Mouse (Mus musculus): ENCODE measurements around the gene Tbk1. TPM values are rescaled to one million over a fixed set of nuclear protein-coding genes. Genes with fewer than 3 reads are reported as not detected.
A peak's percentile ranks its signal among the peaks of the same experiment; 100 is the strongest.

Tbk1 gene
- total RNA-seq (2018; cell fraction: chromatin; rRNA removed) = 100 to 1,000 TPM; 373 to 867 (median 553) TPM
- 100 to 1,000 TPM in 3 of 26 experiments, 10 to 100 TPM in 23; 63.2 to 111 (median 83.5) TPM for total RNA-seq (2018; cell fraction: cytosol; rRNA removed)
- total RNA-seq (2018; cell fraction: nucleus; rRNA removed) = 100 to 1,000 TPM; 205 to 418 (median 286) TPM
- polyA plus RNA-seq (2018) = 65.6 to 104 TPM (median 86.6 TPM) in 3 replicates

- H3K27ac ChIP-seq = peak within 1 kb of the TSS; percentile 87
- under 1% methylated on average over 45 of the region's 58 CpGs for WGBS (ENCODE audit: missing documents)
- peaks cover 71% of the 10 kb centered on the region for H3K79me2 ChIP-seq (ENCODE audit: inconsistent target)
- peak within 1 kb of the TSS; percentile 92 for H3K4me3 ChIP-seq (ENCODE audit: inconsistent target)
- H3K36me3 ChIP-seq (ENCODE audit: inconsistent target) = peaks cover 19% of the 10 kb centered on the region
Observed at GRCm38 (mm10) chr10:121586675-121587370, at the start of gene Tbk1. Gene Tbk1, minus strand, starts transcription at chr10:121586787.

DNA sequence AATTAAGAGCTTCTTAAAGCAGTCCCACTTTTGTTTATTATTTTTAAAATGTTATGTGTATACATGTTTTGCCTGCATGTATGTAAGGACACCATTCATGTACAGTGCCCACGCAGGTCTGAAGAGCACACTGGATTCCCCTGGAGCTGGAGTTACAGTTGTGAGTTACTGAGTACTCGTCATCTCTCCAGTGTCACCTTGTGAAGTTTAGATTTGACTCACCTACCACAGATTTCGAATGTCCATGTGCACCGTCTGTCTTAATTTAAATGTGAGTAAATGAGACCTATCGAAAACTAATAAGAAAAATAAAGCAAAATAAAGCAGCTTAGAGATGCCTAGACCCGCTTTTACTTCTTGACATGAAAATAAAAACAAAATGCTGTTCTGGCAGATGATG lies 49.7 kb upstream of the Tbk1 start:
- H3K36me3 ChIP-seq (ENCODE audit: inconsistent target) = no peaks in the 10 kb centered on the region
- WGBS (ENCODE audit: missing documents) = 97% methylated on average over 6 of the region's 6 CpGs
- no peak overlapping the region for H3K4me3 ChIP-seq (ENCODE audit: inconsistent target)
- H3K79me2 ChIP-seq (ENCODE audit: inconsistent target) = no peaks in the 10 kb centered on the region
- no peak overlapping the region for H3K27ac ChIP-seq

DNA sequence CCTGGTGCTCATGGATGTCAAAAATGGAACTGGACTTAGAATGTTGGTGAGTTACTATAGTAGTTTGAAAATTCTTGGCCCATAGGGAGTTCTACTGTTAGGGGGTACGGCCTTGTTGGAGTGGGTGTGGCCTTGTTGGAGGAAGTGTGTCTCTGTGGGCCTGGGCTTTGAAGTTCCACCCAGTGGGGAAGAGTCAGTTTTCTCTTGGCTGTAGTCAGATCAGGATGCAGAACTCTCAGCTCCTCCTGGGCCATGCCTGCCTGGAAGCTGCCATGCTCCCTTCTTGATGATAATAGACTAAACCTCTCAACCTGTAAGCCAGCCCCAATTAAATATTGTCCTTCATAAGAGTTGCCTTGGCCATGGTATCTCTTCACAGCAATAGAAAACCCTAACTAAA lies 47.6 kb upstream of the Tbk1 start:
- Histone ChIP-seq H3K36me3 (ENCODE audit: inconsistent target) (no peaks in the 10 kb centered on the region), H3K4me3 (ENCODE audit: inconsistent target) (no peak overlapping the region), H3K27ac (no peak overlapping the region), H3K79me2 (ENCODE audit: inconsistent target) (no peaks in the 10 kb centered on the region)
- 0% methylated on average over 1 of the region's 1 CpGs for WGBS (ENCODE audit: missing documents)

DNA sequence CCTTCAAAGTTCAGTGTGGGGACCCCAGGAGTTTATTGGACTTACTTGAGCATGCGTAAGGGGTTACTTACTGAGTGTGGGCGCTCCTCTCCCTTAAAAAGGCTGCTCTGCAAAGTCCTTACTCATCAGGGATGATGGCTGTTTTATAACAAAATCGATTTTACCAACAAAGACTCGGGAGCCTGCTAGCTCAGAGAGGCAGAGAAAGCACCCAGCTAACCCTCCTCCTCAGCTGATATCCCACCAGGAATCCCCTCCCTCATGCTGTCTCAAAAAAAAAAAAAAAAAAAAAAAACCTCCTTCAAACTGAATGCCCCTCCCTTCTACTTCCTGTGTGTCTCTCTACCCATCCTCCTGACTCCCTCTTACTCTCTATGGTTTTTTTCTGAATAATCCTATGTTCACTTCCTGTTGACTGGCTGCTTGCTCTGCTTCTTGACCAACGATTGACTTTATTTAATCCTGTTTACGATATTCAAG lies 42.0 kb upstream of the Tbk1 start:
- Histone ChIP-seq H3K79me2 (ENCODE audit: inconsistent target) (peaks cover 21% of the 10 kb centered on the region), H3K36me3 (ENCODE audit: inconsistent target) (no peaks in the 10 kb centered on the region), H3K4me3 (ENCODE audit: inconsistent target) (no peak overlapping the region), H3K27ac (no peak overlapping the region)
- WGBS (ENCODE audit: missing documents) = 91% methylated on average over 6 of the region's 6 CpGs

GRCm38 (mm10) chr10:121627216-121627852 lies 40.7 kb upstream of the Tbk1 start:
- Histone ChIP-seq H3K27ac (no peak overlapping the region), H3K79me2 (ENCODE audit: inconsistent target) (peaks cover 33% of the 10 kb centered on the region), H3K36me3 (ENCODE audit: inconsistent target) (no peaks in the 10 kb centered on the region; the same call in 1 of the 2 replicates), H3K4me3 (ENCODE audit: inconsistent target) (no peak overlapping the region)
- WGBS (ENCODE audit: missing documents) = 91% methylated on average over 10 of the region's 10 CpGs

DNA sequence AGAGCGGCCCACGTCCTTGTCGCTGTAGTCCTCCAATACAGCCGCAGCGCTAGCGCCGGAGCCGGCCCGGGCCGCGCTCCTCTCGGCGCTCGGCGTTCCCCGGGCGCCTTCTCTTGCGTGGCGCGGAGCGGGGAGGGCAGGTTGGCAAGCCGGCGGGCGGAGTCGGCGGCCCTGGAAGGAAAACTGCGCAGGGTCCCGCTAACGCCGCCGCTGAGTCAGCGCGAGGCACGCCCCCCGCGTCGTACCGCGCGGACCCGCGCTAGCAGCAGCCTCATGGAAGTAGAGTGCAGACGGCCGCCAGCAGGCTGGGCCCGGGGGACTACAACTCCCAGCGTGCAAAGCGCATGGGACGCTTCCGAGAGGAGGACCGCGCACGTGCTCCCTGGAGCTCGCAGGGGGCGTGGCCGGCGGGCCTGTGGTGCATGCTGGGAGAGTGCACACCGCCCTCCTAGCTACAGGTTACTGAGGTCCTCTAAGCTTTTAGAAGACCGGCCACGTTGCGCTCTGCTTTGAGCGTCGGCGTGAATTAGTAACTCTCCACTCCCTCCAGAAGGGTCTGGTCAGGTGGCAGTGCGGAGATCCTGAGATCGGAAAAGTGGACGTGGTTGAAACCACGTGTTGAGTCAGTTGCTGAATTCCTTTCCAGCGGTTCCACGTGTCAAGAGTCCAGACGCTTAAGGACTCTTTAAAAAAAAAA lies 39.7 kb upstream of the Tbk1 start, which contains the start of gene Xpot:
TSS of gene Xpot (minus strand) at position 147 of the 697 bp plus-strand sequence.
- H3K36me3 ChIP-seq (ENCODE audit: inconsistent target) = peaks cover 9% of the 10 kb centered on the region; the same call in 1 of the 2 replicates
- peak within 1 kb of the TSS; percentile 73 for H3K4me3 ChIP-seq (ENCODE audit: inconsistent target)
- peaks cover 43% of the 10 kb centered on the region for H3K79me2 ChIP-seq (ENCODE audit: inconsistent target)
- under 1% methylated on average over 54 of the region's 70 CpGs for WGBS (ENCODE audit: missing documents)
- peak within 1 kb of the TSS; percentile 81 for H3K27ac ChIP-seq

DNA sequence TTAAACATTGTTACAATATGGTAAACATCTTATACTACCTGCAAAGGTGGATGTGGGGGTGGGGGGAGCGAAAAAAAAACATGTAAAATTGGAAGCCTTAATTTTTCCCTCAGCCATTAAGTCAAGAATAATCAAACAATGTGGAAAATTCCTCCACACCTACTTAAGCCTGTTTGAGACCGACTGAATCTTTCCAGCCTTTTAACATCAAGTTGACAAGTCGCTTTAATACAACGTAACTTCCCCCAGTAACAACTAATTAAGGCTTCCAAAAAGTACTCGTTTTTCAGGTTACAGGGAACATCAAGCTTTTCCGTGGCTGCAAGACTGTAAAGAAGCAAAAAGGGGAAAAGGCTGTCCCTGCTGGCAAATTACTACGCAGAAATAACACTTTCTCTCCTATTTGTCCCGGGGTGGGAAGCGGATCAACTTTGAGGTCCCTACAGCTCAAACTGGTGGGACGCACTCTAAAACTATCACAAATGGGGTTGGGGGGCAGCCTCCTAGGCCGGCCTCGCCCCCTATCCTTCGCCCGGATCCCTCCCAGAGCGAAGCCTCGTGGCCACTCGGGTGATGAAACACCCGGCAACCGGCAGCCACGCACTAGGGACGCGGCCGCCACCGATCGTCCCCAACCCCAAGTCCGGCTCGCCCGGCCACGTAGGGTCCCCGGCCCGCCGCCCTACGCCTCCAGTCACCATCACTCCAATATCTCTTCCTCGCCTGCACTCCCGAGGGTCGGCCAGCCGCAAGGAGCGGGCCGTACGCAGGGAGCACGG lies 39.0 kb upstream of the Tbk1 start:
- Histone ChIP-seq H3K79me2 (ENCODE audit: inconsistent target) (peaks cover 51% of the 10 kb centered on the region), H3K4me3 (ENCODE audit: inconsistent target) (peak overlapping the region; percentile 73), H3K27ac (peak overlapping the region; percentile 81), H3K36me3 (ENCODE audit: inconsistent target) (peaks cover 13% of the 10 kb centered on the region)
- WGBS (ENCODE audit: missing documents) = 1% methylated on average over 38 of the region's 41 CpGs

- peak overlapping the region; percentile 73 for H3K4me3 ChIP-seq (ENCODE audit: inconsistent target)
- H3K36me3 ChIP-seq (ENCODE audit: inconsistent target) = peaks cover 19% of the 10 kb centered on the region
- H3K27ac ChIP-seq = peak overlapping the region; percentile 81
- 9% methylated on average over 9 of the region's 9 CpGs for WGBS (ENCODE audit: missing documents)
- H3K79me2 ChIP-seq (ENCODE audit: inconsistent target) = peaks cover 56% of the 10 kb centered on the region
Observed at GRCm38 (mm10) chr10:121625006-121625405, 38.4 kb upstream of the Tbk1 start.

- no peak overlapping the region for H3K27ac ChIP-seq
- no peak overlapping the region for H3K4me3 ChIP-seq (ENCODE audit: inconsistent target)
- WGBS (ENCODE audit: missing documents) = 84% methylated on average over 7 of the region's 7 CpGs
- peaks cover 30% of the 10 kb centered on the region for H3K36me3 ChIP-seq (ENCODE audit: inconsistent target)
- H3K79me2 ChIP-seq (ENCODE audit: inconsistent target) = peaks cover 62% of the 10 kb centered on the region
Observed at GRCm38 (mm10) chr10:121623670-121624069, 37.1 kb upstream of the Tbk1 start.

GRCm38 (mm10) chr10:121622431-121622830 lies 35.8 kb upstream of the Tbk1 start:
- Histone ChIP-seq H3K36me3 (ENCODE audit: inconsistent target) (peaks cover 39% of the 10 kb centered on the region), H3K27ac (no peak overlapping the region), H3K4me3 (ENCODE audit: inconsistent target) (no peak overlapping the region), H3K79me2 (ENCODE audit: inconsistent target) (peaks cover 62% of the 10 kb centered on the region)
- 88% methylated on average over 6 of the region's 6 CpGs for WGBS (ENCODE audit: missing documents)

DNA sequence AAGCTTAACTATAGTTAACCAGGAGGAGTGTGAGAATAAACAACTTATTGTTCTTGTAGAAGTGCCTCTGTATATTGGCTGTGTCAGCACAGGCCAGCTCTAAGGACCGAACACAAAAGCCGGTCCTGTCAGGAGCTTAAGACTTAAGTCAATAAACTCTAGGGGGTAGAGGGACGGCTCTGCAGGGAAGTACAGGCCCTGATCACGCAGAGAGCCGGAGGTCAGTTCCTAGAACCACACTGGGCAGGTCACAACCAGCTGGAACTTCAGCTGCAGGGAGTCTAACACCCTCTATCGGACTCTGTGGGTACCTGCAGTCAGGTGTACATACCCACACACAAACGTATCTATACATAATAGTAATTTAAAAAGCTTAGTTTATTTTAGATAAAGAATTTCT lies 29.3 kb upstream of the Tbk1 start:
- Histone ChIP-seq H3K36me3 (ENCODE audit: inconsistent target) (peaks cover 63% of the 10 kb centered on the region), H3K79me2 (ENCODE audit: inconsistent target) (peaks cover 15% of the 10 kb centered on the region; the same call in 1 of the 2 replicates), H3K4me3 (ENCODE audit: inconsistent target) (no peak overlapping the region), H3K27ac (no peak overlapping the region)
- WGBS (ENCODE audit: missing documents) = 98% methylated on average over 7 of the region's 7 CpGs

DNA sequence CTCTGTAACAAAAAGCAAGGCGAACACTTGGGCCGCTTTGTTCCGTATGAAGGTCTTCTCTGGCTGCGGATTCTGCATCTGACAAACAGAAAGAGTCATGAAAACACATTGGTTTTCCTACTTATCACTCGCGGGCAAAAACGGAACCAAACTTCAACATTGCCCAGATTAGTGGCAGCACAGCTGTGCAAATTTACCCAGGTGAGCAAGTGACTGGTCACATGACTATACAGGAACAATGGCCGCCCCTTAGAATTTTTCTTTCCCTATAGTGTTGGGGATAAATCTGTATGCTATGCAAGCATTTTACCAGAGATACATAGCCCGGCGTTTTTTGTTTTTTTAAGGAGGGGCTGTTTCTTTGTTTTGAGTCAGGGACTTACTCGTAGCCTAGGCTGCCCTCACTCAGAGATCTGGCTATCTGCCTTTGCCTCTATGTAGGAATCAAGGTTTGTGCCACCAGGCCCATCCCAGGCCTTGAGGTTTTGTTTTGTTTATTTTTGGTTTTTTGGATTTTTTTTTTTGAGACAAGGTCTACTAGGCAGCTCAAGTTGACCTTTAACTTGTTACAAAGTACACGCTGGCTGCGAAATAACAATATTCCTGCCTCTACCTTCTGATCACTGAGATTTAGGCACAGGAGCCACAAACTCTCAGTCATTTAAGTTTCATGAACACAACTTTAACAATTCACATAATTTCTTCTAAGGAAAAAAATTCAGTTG lies 28.7 kb upstream of the Tbk1 start:
- peaks cover 9% of the 10 kb centered on the region; the same call in 1 of the 2 replicates for H3K79me2 ChIP-seq (ENCODE audit: inconsistent target)
- peaks cover 65% of the 10 kb centered on the region for H3K36me3 ChIP-seq (ENCODE audit: inconsistent target)
- no peak overlapping the region for H3K27ac ChIP-seq
- 96% methylated on average over 13 of the region's 13 CpGs for WGBS (ENCODE audit: missing documents)
- H3K4me3 ChIP-seq (ENCODE audit: inconsistent target) = no peak overlapping the region

DNA sequence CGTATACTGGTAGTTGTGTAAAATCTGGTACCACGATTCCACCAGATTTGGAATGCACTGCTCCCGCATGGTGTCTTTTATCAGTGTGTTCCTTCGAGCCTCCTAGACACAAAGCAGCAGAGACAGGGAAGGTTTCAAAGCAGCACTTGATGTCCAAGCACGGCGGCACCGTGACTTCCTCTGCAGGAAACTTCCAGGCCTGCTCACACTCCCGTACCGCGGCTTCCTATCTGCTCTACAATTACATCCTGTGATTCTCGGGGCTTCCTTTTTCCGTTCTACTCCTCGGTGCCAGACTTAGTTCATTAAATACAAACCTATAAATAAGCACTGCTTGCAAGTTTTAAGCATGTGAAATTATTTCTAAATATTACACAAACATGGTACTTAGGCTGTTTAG lies 27.0 kb upstream of the Tbk1 start:
- H3K4me3 ChIP-seq (ENCODE audit: inconsistent target) = no peak overlapping the region
- 31% methylated on average over 13 of the region's 13 CpGs for WGBS (ENCODE audit: missing documents)
- H3K79me2 ChIP-seq (ENCODE audit: inconsistent target) = no peaks in the 10 kb centered on the region
- H3K27ac ChIP-seq = peak overlapping the region; percentile 45
- peaks cover 68% of the 10 kb centered on the region for H3K36me3 ChIP-seq (ENCODE audit: inconsistent target)
